Mouse (Mus musculus) cortical plate, adult 2 months (tissue): ENCODE measurements around the gene Klhl40.

Source experiments
- CTCF ChIP-seq: fragments of 200-500 bp; IDR thresholded peaks from 2 replicates; pipeline ENCODE4 v1.5.1; 2011; ENCODE audit warnings: mild to moderate bottlenecking, control low read depth, low read length; ENCODE audit not compliant: insufficient read depth; ENCODE audit errors: extremely low read depth
- POLR2A ChIP-seq: fragments of 200-500 bp; IDR thresholded peaks from 2 replicates; pipeline ENCODE4 v1.6.1; 2011; ENCODE audit warnings: mild to moderate bottlenecking, low read length, control low read depth; ENCODE audit not compliant: insufficient read depth; ENCODE audit errors: extremely low read depth

GRCm38 (mm10) chr9:121752774-121753173, 24.6 kb upstream of the Klhl40 start:
- TF ChIP-seq CTCF (no peak), POLR2A (0 out of 2 replicates have a peak, but pooled peaks have one; percentile 24)
